Mouse (Mus musculus) CH12.LX (cell line): Measurements from ENCODE around the gene Palmd. TPM values are rescaled to one million over a fixed set of nuclear protein-coding genes. Genes with fewer than 3 reads are reported as not detected.

Source experiments
- DNase-seq: peaks from one replicate; pipeline ENCODE4 v3.0.0-alpha.2; 2013; ENCODE audit errors: extremely low read depth
- H3K27ac ChIP-seq: 2 replicates; pipeline ENCODE4 v1.5.1; 2012; ENCODE audit warnings: low read depth, mild to moderate bottlenecking, control low read depth, moderate library complexity; ENCODE audit not compliant: insufficient read depth
- H3K27me3 ChIP-seq: replicated peaks from 2 replicates; pipeline ENCODE3; 2012; ENCODE audit warnings: inconsistent platforms
- H3K36me3 ChIP-seq, 2 experiments: replicated peaks in 1 of 2; 2 replicates each; pipeline versions ENCODE3 to v1.6.1; 2012; ENCODE audit warnings: inconsistent platforms in 1 of 2, low read length in 1 of 2, mild to moderate bottlenecking in 1 of 2, mixed read lengths in 1 of 2, moderate library complexity in 1 of 2; ENCODE audit not compliant: control insufficient read depth in 1 of 2, insufficient read depth in 1 of 2
- H3K4me1 ChIP-seq, 2 experiments: 2 replicates each; pipeline ENCODE4 v1.6.1; 2012; ENCODE audit warnings: inconsistent platforms in 1 of 2, moderate library complexity in 1 of 2; ENCODE audit not compliant: insufficient read depth in 2 of 2, control insufficient read depth in 1 of 2
- H3K4me2 ChIP-seq: 2 replicates; pipeline ENCODE4 v1.6.1; 2012; ENCODE audit warnings: low read depth, mild to moderate bottlenecking, control low read depth; ENCODE audit not compliant: poor library complexity, insufficient read depth, severe bottlenecking
- H3K4me3 ChIP-seq, 3 experiments: fragments of 150-350 bp in 1 of 3; sonication (generic) in 1 of 3; replicated peaks in 1 of 3; 2 replicates each; pipeline versions ENCODE3 to v1.5.1; 2011 to 2012; ENCODE audit warnings: low read depth in 2 of 3, low read length in 2 of 3, mild to moderate bottlenecking in 2 of 3, moderate library complexity in 2 of 3, control low read depth in 1 of 3, improper control_type of control experiment in 1 of 3, inconsistent platforms in 1 of 3, mixed read lengths in 1 of 3; ENCODE audit not compliant: poor library complexity in 1 of 3
- H3K79me2 ChIP-seq: replicated peaks from 2 replicates; pipeline ENCODE4 v1.6.1; 2012; ENCODE audit warnings: mild to moderate bottlenecking, moderate library complexity; ENCODE audit not compliant: control insufficient read depth, poor library complexity, insufficient read depth, severe bottlenecking; ENCODE audit errors: extremely low read depth
- H3K9ac ChIP-seq: 2 replicates; pipeline ENCODE4 v1.6.1; 2012; ENCODE audit warnings: low read depth, mild to moderate bottlenecking, control low read depth, moderate library complexity; ENCODE audit not compliant: insufficient read depth
- H3K9me3 ChIP-seq: replicated peaks from 2 replicates; pipeline ENCODE3; 2012; ENCODE audit warnings: low read length, inconsistent platforms, mixed read lengths
- E2F4 ChIP-seq: IDR thresholded peaks from 2 replicates; pipeline ENCODE4 v1.6.1; 2011; ENCODE audit warnings: low read depth, low read length, improper control_type of control experiment; ENCODE audit not compliant: insufficient replicate concordance
- EP300 ChIP-seq: IDR thresholded peaks from 2 replicates; pipeline ENCODE4 v1.6.1; 2011; ENCODE audit warnings: low read length, improper control_type of control experiment
- HCFC1 ChIP-seq: IDR thresholded peaks from 2 replicates; pipeline ENCODE4 v1.6.1; 2012; ENCODE audit warnings: low read depth, mild to moderate bottlenecking, inconsistent platforms, low read length, improper control_type of control experiment
- JUN ChIP-seq: IDR thresholded peaks from 2 replicates; pipeline ENCODE4 v1.6.1; 2011; ENCODE audit warnings: low read depth, mild to moderate bottlenecking, low read length, improper control_type of control experiment, moderate library complexity; ENCODE audit not compliant: insufficient read depth
- KAT2A ChIP-seq: IDR thresholded peaks from 2 replicates; pipeline ENCODE4 v1.6.1; 2012; ENCODE audit warnings: low read length, improper control_type of control experiment, inconsistent platforms; ENCODE audit not compliant: insufficient replicate concordance
- MAZ ChIP-seq: IDR thresholded peaks from 2 replicates; pipeline ENCODE4 v1.6.1; 2012; ENCODE audit warnings: low read depth, mild to moderate bottlenecking, inconsistent platforms, low read length, improper control_type of control experiment, moderate library complexity
- MXI1 ChIP-seq: IDR thresholded peaks from 2 replicates; pipeline ENCODE4 v1.6.1; 2011; ENCODE audit warnings: mild to moderate bottlenecking, low read depth, low read length, improper control_type of control experiment
- NRF1 ChIP-seq: IDR thresholded peaks from 2 replicates; pipeline ENCODE4 v1.6.1; 2014; ENCODE audit warnings: low read depth, mild to moderate bottlenecking, inconsistent platforms, low read length, improper control_type of control experiment, moderate library complexity
- PAX5 ChIP-seq: IDR thresholded peaks from 2 replicates; pipeline ENCODE4 v1.6.1; 2012; ENCODE audit warnings: low read length, inconsistent platforms, mixed read lengths
- POLR2A ChIP-seq: IDR thresholded peaks from 2 replicates; pipeline ENCODE4 v1.6.1; 2011; ENCODE audit warnings: low read depth, mild to moderate bottlenecking, improper control_type of control experiment, low read length
- SMC3 ChIP-seq: IDR thresholded peaks from 2 replicates; pipeline ENCODE4 v1.6.1; 2011; ENCODE audit warnings: low read depth, low read length, improper control_type of control experiment
- TBP ChIP-seq: conservative IDR thresholded peaks from 2 replicates; pipeline ENCODE4 v1.6.1; 2011; ENCODE audit warnings: low read depth, low read length, improper control_type of control experiment
- TCF12 ChIP-seq: IDR thresholded peaks from 2 replicates; pipeline ENCODE4 v1.6.1; 2014; ENCODE audit warnings: low read depth, mild to moderate bottlenecking, inconsistent platforms, low read length, improper control_type of control experiment
- USF1 ChIP-seq: IDR thresholded peaks from 2 replicates; pipeline ENCODE4 v1.6.1; 2014; ENCODE audit warnings: low read depth, mild to moderate bottlenecking, inconsistent platforms, low read length, improper control_type of control experiment
- USF2 ChIP-seq: conservative IDR thresholded peaks from 2 replicates; pipeline ENCODE4 v1.6.1; 2011; ENCODE audit warnings: low read depth, low read length, improper control_type of control experiment
- ZKSCAN1 ChIP-seq: IDR thresholded peaks from 2 replicates; pipeline ENCODE4 v1.6.1; 2012; ENCODE audit warnings: low read depth, inconsistent platforms, low read length, improper control_type of control experiment, borderline replicate concordance
- ZMIZ1 ChIP-seq: IDR thresholded peaks from 2 replicates; pipeline ENCODE4 v1.6.1; 2012; ENCODE audit warnings: low read depth, mild to moderate bottlenecking, inconsistent platforms, low read length, improper control_type of control experiment
- ZNF384 ChIP-seq: IDR thresholded peaks from 2 replicates; pipeline ENCODE4 v1.6.1; 2012; ENCODE audit warnings: low read depth, low read length, improper control_type of control experiment, inconsistent platforms
- dilution Hi-C: fragments of 300-500 bp; cut with MboI; formaldehyde crosslinking; loops from 2 replicates; pipeline ENCODE4 v1.14.3; 2020; ENCODE audit warnings: low sequenced_read_pairs; ENCODE audit not compliant: extremely low pct_unique_long_range_greater_than_20kb, extremely low pct_ligation_motif_present
- in situ Hi-C: fragments of 300-500 bp; cut with MboI; formaldehyde crosslinking; loops from 3 replicates; pipeline ENCODE4 v1.14.3; 2019; ENCODE audit warnings: low sequenced_read_pairs, low pct_ligation_motif_present, low pct_unique_long_range_greater_than_20kb, mixed read lengths
- polyA plus RNA-seq: library from polyadenylated mRNA; unstranded; fragments of >175 nt; gene quantifications from 2 replicates; pipeline ENCODE4 v1.2.1, GENCODE M21; 2012; ENCODE audit warnings: low read depth; ENCODE audit not compliant: insufficient read length
- total RNA-seq, 2 experiments: library from RNA; depleted of rRNA; stranded (reverse); fragments of 300-350 nt in 1 of 2; fragments of >200 nt in 1 of 2; gene quantifications; 2 replicates each; pipeline ENCODE4 v1.2.3; 2012 to 2014

The Palmd gene
- total and polyA plus RNA-seq, 3 experiments = not detected

DNA sequence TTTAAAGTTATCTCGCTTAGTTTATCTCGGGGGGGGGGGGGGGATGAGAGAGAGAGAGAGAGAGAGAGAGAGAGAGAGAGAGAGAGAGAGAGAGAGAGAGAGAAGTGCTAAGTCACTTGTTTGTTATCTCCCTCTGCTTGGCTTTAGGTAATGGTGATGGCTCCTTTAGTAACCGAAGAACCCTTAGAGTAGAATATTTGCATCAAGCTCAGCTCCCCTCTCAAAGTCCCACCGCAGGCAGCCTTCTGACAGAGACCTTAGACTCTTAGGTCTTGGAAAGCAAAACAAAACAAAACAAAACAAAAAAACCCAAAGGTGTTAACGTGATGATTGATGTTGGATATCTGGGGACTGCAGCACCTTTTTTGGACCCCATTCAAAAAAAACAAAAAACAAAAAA lies 216 bp upstream of the Palmd start:
- dilution Hi-C loops = no loop called here
- H3K9ac ChIP-seq = no peak overlapping the region
- in situ Hi-C loops = no loop called here
- H3K27me3 ChIP-seq = no peaks in the 10 kb centered on the region
- no peaks in the 10 kb centered on the region; the same call in 1 of the 2 replicates for H3K79me2 ChIP-seq
- H3K4me1 ChIP-seq = no peaks in the 10 kb centered on the region
- H3K4me2 ChIP-seq = no peak overlapping the region
- no peak overlapping the region for H3K4me3 ChIP-seq
- H3K36me3 ChIP-seq = no peaks in the 10 kb centered on the region
- no peak for DNase-seq
- H3K27ac ChIP-seq = no peak overlapping the region
- TF ChIP-seq TCF12 = no peak
- no peak for TF ChIP-seq HCFC1
- TF ChIP-seq MXI1 = no peak
- TF ChIP-seq MAZ = no peak
- no peak for TF ChIP-seq KAT2A
- TF ChIP-seq USF1 = no peak
- TF ChIP-seq SMC3 = no peak
- no peak for TF ChIP-seq POLR2A
- no peak for TF ChIP-seq ZKSCAN1
- no peak for TF ChIP-seq JUN
- no peak for TF ChIP-seq TBP
- TF ChIP-seq EP300 = no peak
- no peak for TF ChIP-seq E2F4
- no peak for TF ChIP-seq ZMIZ1
- H3K9me3 ChIP-seq = no peaks in the 10 kb centered on the region

DNA sequence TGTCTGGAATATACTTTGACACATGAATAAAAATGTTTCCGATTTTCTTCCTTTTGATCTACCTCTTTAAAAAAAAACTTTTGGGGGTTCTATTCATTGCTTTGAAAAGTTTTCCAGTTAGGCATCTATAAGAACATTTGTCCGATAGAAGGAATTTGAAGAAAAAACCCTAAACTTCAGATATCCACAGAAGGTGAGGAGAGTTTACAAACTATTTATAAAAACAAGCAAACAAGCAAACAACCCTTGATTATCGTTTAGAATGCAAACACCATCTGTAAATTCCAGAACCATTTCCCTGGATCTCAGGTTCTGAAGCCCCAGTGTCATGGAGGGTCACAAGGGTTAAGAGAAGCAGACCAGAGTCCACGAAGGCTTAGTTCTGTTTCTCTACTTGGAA lies 820 bp downstream of the Palmd start, which contains the start of gene 4930455H04Rik:
Gene 4930455H04Rik, plus strand, starts transcription at position 301 of the 400 bp plus-strand sequence.
- no peak for DNase-seq
- no peaks in the 10 kb centered on the region for H3K36me3 ChIP-seq
- in situ Hi-C loops = no loop called here
- H3K27me3 ChIP-seq = no peaks in the 10 kb centered on the region
- H3K27ac ChIP-seq = no peak within 1 kb of the TSS
- no peaks in the 10 kb centered on the region; the same call in 1 of the 2 replicates for H3K79me2 ChIP-seq
- dilution Hi-C loops = no loop called here
- H3K4me1 ChIP-seq = no peaks in the 10 kb centered on the region
- no peak for TF ChIP-seq PAX5
- no peak for TF ChIP-seq ZNF384
- no peak for TF ChIP-seq ZMIZ1
- TF ChIP-seq USF2 = no peak
- no peak for TF ChIP-seq JUN
- no peak for TF ChIP-seq NRF1
- TF ChIP-seq MXI1 = no peak
- no peaks in the 10 kb centered on the region for H3K9me3 ChIP-seq
- H3K4me3 ChIP-seq = no peak within 1 kb of the TSS
- no peak within 1 kb of the TSS for H3K9ac ChIP-seq
- H3K4me2 ChIP-seq = no peak within 1 kb of the TSS
